Mouse (Mus musculus): Measurements from ENCODE around the gene Kif23.

The Kif23 gene

DNA sequence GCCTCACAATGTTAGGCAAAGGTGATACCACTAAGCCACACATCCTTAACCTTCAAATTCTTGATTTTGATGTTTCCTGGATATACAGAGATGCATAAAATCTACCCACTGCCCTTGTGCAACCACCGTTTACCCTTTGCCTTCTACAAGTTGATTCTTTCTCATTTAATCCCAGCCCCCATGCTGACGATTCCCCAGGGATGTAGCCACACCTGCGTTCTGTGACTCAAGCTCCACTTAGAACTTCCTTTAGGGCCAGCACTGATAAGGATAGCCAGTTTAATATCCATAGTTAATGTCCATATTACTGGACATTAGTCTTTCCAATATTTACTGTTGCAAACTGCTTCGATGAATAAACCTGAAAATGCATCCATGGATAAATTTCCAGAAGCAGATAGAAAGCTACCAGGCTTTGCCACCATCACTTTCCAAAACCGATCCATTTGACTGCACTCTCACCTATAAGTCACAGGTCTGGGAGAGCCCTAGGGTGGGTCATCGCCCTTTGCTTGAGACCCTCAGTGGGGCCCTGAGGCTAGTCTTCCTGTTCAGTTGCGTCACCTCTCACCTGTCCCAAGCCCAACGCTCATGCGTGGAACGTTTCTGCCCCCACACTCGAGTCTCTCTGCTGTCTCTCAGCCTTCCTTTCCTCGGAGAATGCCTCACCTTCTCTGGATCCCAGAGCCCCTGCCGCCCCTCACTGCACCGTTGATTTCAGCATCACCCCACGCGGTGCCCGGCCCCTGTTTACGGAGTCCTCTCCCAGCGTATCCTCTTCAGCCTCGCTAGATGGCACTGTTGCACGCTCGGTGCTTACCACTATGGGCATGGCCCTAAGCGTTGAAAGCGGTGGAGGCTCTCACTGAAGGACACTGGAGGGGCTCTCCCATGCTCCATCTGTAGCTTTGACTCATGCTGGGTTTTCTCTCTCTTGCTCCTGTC is 1.1 kb upstream of the Kif23 start:
- DNase-seq (ENCODE audit: low spot score in 2 of 2): peak; percentile 45 to 70

DNA sequence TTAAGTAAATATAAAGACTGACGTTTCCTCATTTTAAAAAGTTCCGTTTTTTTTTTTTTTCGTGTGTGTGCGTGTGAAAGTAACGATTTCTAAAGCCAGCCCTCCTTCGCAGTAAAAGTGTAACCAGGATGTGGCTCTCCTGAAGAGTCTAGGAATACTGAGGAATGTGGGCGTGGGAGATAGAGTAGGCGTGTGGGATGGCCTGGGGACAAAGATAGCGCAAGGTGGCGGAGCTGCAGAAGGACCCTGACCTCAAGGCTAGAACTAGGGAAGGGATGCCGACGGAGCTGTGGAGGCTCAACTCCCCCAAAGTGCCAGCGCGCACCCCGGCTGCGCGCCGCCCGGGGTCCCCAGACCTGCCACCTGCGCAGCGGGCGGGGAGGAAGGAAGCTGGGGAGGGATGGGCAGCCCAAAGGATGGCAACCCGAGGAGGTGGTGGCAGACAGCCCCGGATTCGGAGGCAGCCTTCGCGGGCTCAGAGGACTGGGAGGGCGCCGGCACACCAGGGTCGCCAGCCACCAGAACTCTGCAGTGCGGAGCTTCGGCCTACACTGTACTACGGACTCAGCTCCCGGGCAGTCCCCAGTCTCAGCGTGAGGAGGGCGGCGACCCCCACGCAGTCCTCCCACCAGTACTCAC is 482 bp downstream of the Kif23 start:
- no peak for DNase-seq (ENCODE audit: low spot score in 2 of 2)

DNA sequence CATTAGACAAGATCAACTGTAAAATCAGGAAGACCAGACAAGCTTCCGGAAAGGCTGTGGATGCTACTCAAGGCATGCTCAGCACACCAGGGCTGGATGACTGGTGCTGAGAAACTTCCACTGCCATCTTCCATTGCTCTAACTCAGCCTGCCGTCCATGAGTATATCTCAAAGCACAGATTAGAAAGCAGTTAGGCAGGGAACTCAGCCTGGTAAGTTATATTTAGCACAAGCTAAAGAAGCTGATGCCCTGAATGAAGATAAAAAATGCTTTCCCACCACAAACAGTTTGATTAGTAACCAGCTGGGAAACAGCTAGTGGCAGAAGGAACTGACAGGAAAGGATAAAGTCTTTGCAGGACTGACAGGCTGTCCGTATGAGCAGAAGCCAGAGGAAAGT is 5.5 kb downstream of the Kif23 start:
- no peak for DNase-seq (ENCODE audit: low spot score in 2 of 2)

GRCm38 (mm10) chr9:61933333-61933732 is 13.2 kb downstream of the Kif23 start:
- DNase-seq (ENCODE audit: low spot score in 2 of 2): no peak

GRCm38 (mm10) chr9:61932009-61932408 is 14.6 kb downstream of the Kif23 start:
- DNase-seq (ENCODE audit: low spot score in 2 of 2): no peak

- DNase-seq (ENCODE audit: low spot score in 2 of 2): no peak
Measured at GRCm38 (mm10) chr9:61925086-61925660, 21.4 kb downstream of the Kif23 start.

DNA sequence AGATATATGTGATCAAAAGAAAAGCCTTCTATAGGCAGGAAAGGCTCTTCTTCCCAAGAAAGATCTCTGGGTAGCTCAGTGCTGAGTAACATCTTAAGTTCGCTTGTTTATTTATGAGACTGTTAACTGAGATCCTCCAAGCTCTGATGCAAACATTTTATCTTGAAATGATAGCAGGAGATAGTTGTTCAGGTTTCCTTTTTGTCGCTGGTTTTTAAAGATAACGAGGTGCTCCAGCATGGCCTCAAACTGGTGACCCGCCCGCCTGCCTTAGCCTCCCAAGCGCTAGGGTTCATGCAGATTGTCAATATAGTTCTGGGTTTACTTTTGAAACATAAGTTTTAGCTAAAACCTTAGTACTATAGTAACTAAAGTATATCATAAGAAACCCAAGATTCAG is 26.2 kb downstream of the Kif23 start:
- DNase-seq (ENCODE audit: low spot score in 2 of 2): no peak

GRCm38 (mm10) chr9:61919464-61919863 is 27.1 kb downstream of the Kif23 start:
- no peak for DNase-seq (ENCODE audit: low spot score in 2 of 2)

DNA sequence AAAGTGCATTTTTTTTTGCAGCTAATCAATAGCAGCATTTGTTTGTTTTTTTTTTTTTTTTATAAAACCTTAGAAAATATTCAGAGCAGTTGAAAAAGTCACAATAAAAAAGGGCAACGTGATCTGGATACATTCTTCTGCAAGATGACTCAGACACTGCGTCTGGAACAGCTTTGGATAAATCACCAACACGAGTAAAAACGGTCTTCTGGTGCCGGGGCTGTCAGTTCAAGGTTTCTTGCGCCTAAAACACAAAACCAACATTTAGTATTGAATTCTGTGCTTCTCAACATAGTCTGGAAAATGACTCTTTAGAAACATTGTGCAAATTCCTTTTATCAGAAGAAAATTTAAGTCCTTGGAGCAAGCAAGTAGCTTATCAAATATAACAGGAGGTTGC is 29.1 kb downstream of the Kif23 start:
- DNase-seq (ENCODE audit: low spot score in 2 of 2): no peak

DNA sequence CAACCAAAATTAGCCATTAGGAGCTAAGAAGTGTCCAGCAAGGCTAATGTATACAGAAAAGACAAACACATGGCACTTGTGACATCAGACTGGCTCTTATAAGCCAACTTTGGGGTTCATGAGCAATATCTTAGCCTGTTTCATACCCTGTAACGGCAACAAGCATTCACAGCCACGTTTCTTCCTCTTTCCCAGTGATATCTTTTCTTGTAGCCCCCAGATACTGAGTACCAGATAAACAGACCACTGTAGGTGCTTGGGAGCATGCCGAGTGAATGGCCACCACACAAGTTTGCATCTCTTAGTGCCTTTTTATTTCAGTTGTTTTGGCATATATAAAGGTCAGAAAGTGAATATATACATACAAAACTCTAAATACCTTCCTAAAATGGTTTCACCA is 29.6 kb downstream of the Kif23 start:
- DNase-seq (ENCODE audit: low spot score in 2 of 2): no peak

- DNase-seq (ENCODE audit: low spot score in 2 of 2): no peak
Measured at GRCm38 (mm10) chr9:61915393-61916005, 31.1 kb downstream of the Kif23 start.

GRCm38 (mm10) chr9:61914917-61915300 is 31.7 kb downstream of the Kif23 start:
- no peak for DNase-seq (ENCODE audit: low spot score in 2 of 2)

DNA sequence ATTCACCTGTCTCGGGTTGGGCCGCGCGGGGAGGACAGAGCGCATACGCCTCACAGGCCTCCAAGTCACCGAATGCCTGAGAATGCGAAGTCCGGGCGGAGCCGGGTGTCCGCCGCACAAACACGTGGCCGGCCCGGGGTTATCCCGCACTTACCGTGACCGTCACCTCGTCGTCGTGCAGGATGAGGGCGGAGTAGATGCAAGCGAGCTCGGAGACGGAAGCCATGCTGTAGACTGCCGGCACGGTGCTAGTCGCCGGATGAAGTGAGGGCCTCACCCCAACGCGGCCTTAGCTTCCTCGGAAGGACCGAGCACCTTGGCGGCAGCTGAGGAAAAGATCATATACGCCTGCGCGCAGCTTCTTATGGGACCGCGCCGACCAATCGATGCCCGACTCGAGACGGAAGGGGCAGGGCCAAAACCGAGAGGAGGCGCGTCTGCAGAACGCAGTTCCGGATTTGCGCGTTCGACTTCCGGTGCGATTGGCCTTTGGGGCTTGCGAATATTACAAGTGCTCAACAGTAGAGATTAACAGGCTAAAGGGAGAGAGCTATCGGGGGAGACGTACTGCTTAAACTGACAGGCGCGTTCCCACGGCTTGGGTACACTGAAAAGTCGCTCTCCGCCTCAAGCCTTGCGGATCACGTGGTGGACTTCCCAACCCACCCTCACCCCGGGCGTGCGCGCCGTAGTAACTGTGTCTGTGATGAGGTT is 32.2 kb downstream of the Kif23 start, which contains the start of gene Rplp1:
Gene Rplp1 (minus strand): TSS at position 340 of the 714 bp plus-strand sequence.
- peak; percentile 92 to 96 for DNase-seq (ENCODE audit: low spot score in 2 of 2)

DNA sequence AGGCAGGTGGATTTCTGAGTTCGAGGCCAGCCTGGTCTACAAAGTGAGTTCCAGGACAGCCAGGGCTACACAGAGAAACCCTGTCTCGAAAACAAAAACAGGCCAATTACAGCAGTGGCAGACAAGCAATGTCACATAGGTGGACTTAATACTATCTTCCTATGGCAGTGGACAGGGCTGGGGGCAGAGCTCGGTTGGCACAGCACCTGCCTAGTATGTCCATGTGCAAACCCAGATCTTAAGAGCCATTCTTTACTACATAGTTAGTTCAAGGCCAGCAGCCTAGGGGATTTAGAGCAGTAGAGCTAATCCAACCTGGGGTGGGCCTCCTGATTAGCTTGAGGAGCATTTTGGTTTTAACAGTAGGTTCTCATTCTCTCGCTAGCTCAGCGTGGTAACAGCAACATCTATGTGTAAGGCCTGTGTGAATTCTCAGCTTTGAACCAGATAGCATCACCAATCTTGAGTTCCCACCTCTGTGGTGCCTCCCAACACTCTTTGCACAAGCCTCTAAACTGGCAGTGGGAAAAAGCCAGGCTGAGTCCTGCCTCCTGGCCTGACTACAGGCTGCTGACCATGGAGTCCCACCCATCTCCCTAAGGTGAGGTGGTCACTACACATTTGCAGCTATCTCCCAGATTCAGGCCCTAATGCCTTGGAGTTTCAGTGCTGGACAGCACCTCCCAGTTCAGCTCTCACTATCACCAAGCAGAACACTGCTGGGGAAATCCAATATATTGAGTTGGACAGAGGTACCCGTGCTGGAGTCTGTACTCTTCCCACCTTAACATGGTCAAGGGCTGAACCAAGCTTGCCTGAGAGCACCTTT is 35.1 kb downstream of the Kif23 start:
- no peak for DNase-seq (ENCODE audit: low spot score in 2 of 2)

DNA sequence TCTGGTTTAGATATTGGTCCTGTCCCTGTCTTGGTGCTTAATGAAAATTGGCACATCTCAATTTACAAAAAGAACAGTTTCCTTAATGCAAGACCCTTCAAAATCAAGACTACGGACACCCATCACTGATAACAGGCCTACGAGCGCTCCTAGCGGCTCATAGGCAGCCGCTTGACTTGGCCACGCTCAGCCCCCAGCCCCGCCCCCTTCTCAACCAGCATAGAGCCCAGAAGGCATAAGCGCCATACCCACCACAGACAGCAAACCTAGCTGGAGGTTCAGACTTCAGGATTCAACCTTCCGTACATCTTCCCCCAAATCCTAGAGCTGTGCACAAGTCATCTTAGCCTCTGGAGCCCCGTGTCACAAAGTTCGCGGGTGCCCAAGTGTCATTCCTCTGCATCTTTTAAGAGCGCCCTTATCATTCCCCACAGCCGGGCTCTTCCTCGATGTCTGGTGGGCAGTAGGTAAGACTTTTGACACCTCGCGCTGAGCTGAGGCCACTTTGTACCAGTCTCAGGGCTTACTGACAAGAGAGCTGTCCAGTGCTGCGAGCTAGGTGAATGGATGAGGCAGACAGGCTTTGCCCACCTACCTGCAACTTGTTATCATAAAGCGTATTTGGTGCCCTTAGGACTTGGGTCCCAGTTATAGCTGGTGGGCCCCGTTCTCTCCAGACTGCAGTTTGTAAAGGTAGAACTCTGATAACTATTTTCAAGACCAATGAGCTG is 35.9 kb downstream of the Kif23 start:
- DNase-seq (ENCODE audit: low spot score in 2 of 2): no peak

GRCm38 (mm10) chr9:61909633-61910032 is 36.9 kb downstream of the Kif23 start:
- no peak for DNase-seq (ENCODE audit: low spot score in 2 of 2)

DNA sequence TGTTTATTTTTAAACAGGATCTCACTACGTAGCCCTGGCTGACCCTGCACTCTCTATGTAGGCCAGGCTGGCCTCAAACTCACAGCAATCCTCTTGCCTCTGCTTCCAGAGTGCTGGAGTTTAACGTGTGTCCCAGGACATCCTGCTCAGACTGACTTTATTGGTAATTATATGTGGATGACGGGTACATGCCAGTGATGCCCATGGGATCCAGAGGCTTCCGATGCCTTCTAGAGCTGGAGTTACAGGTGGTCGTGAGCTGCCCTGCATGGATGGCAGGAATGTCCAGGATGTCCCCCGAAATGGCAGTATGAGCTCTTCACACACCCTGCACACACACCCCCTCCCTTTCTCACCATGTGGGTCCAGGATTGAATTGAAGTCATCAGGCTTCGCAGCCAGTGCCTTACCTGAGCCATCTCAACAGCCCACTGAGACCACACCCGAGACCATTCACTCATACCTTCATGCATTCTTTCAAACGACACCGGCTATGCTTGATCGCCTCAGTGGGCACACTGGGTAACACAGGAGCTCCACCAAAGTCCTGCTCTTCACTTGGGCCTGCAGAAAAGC is 37.7 kb downstream of the Kif23 start:
- DNase-seq (ENCODE audit: low spot score in 2 of 2): no peak

GRCm38 (mm10) chr9:61908341-61908740 is 38.2 kb downstream of the Kif23 start:
- no peak for DNase-seq (ENCODE audit: low spot score in 2 of 2)

DNA sequence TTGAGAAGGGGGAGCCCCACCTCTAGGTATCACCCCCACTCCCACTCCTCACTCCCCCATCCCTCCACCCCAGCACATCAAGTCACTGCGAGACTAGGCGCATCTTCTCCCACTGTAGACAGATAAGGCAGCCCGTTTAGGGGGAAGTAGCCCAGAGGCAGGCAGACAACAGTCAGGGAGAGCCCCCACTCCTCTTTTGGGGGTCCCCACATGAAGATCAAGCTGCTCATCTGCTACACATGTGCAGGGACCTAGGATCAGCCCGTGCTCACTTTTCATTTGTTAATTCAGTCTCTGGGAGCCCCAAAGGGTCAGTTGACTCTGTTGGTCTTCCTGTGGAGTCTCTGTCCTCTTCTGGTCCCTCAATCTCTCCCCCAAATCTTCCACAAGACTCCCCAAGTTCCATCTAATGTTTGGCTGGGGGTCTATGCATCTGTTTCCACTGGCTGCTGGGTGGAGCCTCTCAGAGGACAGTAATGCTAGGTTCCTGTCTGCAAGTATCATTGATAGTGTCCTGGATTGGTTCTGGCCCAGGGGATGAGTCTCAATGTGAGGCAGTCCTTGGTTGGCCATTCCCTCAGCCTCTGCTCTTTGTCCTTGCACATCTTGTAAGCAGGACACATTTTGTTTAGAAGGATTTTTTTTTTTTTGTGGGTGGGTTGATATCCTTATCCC is 38.8 kb downstream of the Kif23 start:
- DNase-seq (ENCODE audit: low spot score in 2 of 2): no peak

Data from frontal cortex, postnatal 10 days (tissue).